Mouse (Mus musculus): ENCODE measurements at regions not wholly inside any gene's neighbourhood (a gene's known extent, or its start where the extent isn't known, plus 50 kb on each side); places are given as distances from the start of the nearest gene placed in this dataset.

GRCm38 (mm10) chr11:45058658-45059057 lies 441.5 kb downstream of the Ebf1 start:
- ATAC-seq (ENCODE audit: low TSS enrichment), result peak; percentile 88

GRCm38 (mm10) chr11:45066592-45066991 lies 449.5 kb downstream of the Ebf1 start:
- no peak for ATAC-seq (ENCODE audit: low TSS enrichment)

GRCm38 (mm10) chr11:45070280-45070679 lies 453.2 kb downstream of the Ebf1 start:
- no peak for ATAC-seq (ENCODE audit: low TSS enrichment)

GRCm38 (mm10) chr11:45071195-45071594 lies 454.1 kb downstream of the Ebf1 start:
- ATAC-seq (ENCODE audit: low TSS enrichment), result no peak

GRCm38 (mm10) chr11:45084506-45085037 lies 467.5 kb downstream of the Ebf1 start:
- ATAC-seq (ENCODE audit: low TSS enrichment), result peak; percentile 41; the same call in 1 of the 2 replicates

GRCm38 (mm10) chr11:45085145-45085544 lies 468.0 kb downstream of the Ebf1 start:
- no peak for ATAC-seq (ENCODE audit: low TSS enrichment)

GRCm38 (mm10) chr11:45087186-45087915 lies 470.2 kb downstream of the Ebf1 start:
- ATAC-seq (ENCODE audit: low TSS enrichment), result no peak

GRCm38 (mm10) chr11:45088286-45088685 lies 471.2 kb downstream of the Ebf1 start:
- no peak for ATAC-seq (ENCODE audit: low TSS enrichment)

GRCm38 (mm10) chr11:45089561-45089960 lies 472.4 kb downstream of the Ebf1 start:
- no peak for ATAC-seq (ENCODE audit: low TSS enrichment)

GRCm38 (mm10) chr11:45103498-45104336 lies 486.6 kb downstream of the Ebf1 start:
- ATAC-seq (ENCODE audit: low TSS enrichment), result peak; percentile 34; the same call in 1 of the 2 replicates

- ATAC-seq (ENCODE audit: low TSS enrichment), result no peak
These were observed 499.6 kb downstream of the Ebf1 start for GRCm38 (mm10) chr11:45116702-45117101.

- no peak for ATAC-seq (ENCODE audit: low TSS enrichment)
These were observed 506.2 kb downstream of the Ebf1 start for GRCm38 (mm10) chr11:45123276-45123675.

- no peak for ATAC-seq (ENCODE audit: low TSS enrichment)
These were observed 519.7 kb downstream of the Ebf1 start for GRCm38 (mm10) chr11:45136781-45137180.

- no peak for ATAC-seq (ENCODE audit: low TSS enrichment)
These were observed 521.3 kb downstream of the Ebf1 start for GRCm38 (mm10) chr11:45138351-45138975.

GRCm38 (mm10) chr11:45140490-45140889 lies 523.4 kb downstream of the Ebf1 start:
- no peak for ATAC-seq (ENCODE audit: low TSS enrichment)

GRCm38 (mm10) chr11:45154070-45154469 lies 537.0 kb downstream of the Ebf1 start:
- ATAC-seq (ENCODE audit: low TSS enrichment), result no peak

GRCm38 (mm10) chr11:45154497-45154896 lies 537.4 kb downstream of the Ebf1 start:
- no peak for ATAC-seq (ENCODE audit: low TSS enrichment)

- ATAC-seq (ENCODE audit: low TSS enrichment), result no peak
These were observed 538.7 kb downstream of the Ebf1 start for GRCm38 (mm10) chr11:45155782-45156181.

GRCm38 (mm10) chr11:45158282-45158681 lies 541.2 kb downstream of the Ebf1 start:
- ATAC-seq (ENCODE audit: low TSS enrichment), result no peak

GRCm38 (mm10) chr11:45160871-45161270 lies 543.8 kb downstream of the Ebf1 start:
- ATAC-seq (ENCODE audit: low TSS enrichment), result no peak

- no peak for ATAC-seq (ENCODE audit: low TSS enrichment)
These were observed 556.4 kb downstream of the Ebf1 start for GRCm38 (mm10) chr11:45173546-45173945.

GRCm38 (mm10) chr11:45174071-45174470 lies 557.0 kb downstream of the Ebf1 start:
- no peak for ATAC-seq (ENCODE audit: low TSS enrichment)

Data from frontal cortex, adult (tissue).